Mouse (Mus musculus): ENCODE results near the gene Scaf4. TPM values are rescaled to one million over a fixed set of nuclear protein-coding genes. Genes with fewer than 3 reads are reported as not detected.

Scaf4 gene
- 20.1 and 22.0 TPM in 2 replicates for polyA plus RNA-seq (2014; fragmentation: Nextera tagmentation; extraction: Ambion mirVana)

DNA sequence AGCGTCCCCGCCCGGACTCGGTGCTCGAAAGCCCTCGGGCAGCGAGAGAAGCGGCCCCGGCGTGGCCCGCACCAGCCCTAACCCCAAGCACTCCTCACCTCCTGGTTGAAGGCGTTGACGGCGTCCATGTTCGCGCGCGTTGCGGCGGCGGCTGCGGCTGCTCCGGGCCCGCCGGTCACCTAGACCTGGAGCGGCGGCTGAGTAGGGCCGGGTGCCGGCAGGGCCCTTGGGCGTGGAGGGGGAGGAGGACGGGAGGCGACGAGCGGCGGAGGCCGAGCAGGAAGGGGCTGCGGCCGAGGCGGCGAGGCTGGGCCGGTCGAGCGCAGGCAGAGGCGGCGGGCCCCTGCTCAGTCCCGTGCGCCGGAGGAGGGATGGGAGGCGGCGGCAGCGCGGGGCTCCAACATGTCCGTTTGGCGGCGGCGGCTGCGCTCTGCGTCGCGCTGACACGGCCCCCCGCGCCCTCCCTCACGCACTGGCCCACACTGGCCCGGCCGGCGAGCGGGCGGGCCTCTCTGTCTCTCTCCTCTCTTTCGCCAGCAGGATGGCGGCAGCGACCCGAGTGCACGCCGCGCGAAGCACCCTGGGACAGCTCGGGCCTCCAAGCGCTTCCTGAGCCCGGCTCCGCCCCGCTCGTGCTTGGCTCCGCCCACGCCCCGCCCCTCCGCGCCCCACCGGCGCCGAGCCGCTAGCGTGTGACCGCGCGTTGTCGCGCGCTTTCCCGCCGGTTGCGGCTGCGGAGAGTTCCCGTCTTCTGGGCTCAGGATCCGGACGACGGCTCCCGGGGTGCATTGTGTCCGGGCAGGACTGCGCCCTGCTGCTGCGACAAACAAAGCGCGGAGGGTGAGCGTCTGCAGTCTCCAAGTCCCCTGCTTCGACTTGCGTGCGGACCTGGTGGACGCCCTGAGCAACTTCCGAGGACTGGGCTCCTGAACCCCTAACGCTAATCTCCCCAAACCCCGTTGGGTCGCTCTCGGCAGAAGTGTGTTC, at the start of gene Scaf4:
Scaf4 (minus strand) TSS at position 599 of the 987 bp plus-strand sequence.
- WGBS (ENCODE audit: insufficient replicate concordance), result under 1% methylated on average over 99 of the region's 123 CpGs
- Histone ChIP-seq H3K9ac (ENCODE audit: low read depth, low read length) (peak within 1 kb of the TSS; percentile 99), H3K4me2 (peak within 1 kb of the TSS; percentile 90), H3K27me3 (ENCODE audit: control insufficient read depth, insufficient read depth, low read length) (no peaks in the 10 kb centered on the region), H3K9me3 (replicated peaks; ENCODE audit: control insufficient read depth, low read length) (no peaks in the 10 kb centered on the region), H3K36me3 (ENCODE audit: control insufficient read depth, insufficient read depth, low read length) (no peaks in the 10 kb centered on the region), H3K4me1 (ENCODE audit: control insufficient read depth, insufficient read depth, low read length) (peaks cover 33% of the 10 kb centered on the region), H3K4me3 (ENCODE audit: low read depth, low read length) (peak within 1 kb of the TSS; percentile 99), H3K27ac (ENCODE audit: low read depth, low read length) (peak within 1 kb of the TSS; percentile 98)
- peak; percentile 96 for ATAC-seq (replicated peaks; ENCODE audit: insufficient number of reproducible peaks, low FRiP score, low TSS enrichment)

GRCm38 (mm10) chr16:90332553-90332952, 48.2 kb upstream of the Scaf4 start:
- Histone ChIP-seq H3K4me2 (no peak overlapping the region), H3K4me1 (ENCODE audit: control insufficient read depth, insufficient read depth, low read length) (0 out of 2 replicates have a peak, but pooled peaks cover 5% of the 10 kb centered on the region), H3K36me3 (ENCODE audit: control insufficient read depth, insufficient read depth, low read length) (no peaks in the 10 kb centered on the region), H3K4me3 (ENCODE audit: low read depth, low read length) (no peak overlapping the region), H3K9me3 (replicated peaks; ENCODE audit: control insufficient read depth, low read length) (no peaks in the 10 kb centered on the region), H3K27me3 (ENCODE audit: control insufficient read depth, insufficient read depth, low read length) (no peaks in the 10 kb centered on the region), H3K9ac (ENCODE audit: low read depth, low read length) (no peak overlapping the region), H3K27ac (ENCODE audit: low read depth, low read length) (no peak overlapping the region)
- no peak for ATAC-seq (replicated peaks; ENCODE audit: insufficient number of reproducible peaks, low FRiP score, low TSS enrichment)
- WGBS (ENCODE audit: insufficient replicate concordance), result 49% methylated on average over 6 of the region's 6 CpGs

DNA sequence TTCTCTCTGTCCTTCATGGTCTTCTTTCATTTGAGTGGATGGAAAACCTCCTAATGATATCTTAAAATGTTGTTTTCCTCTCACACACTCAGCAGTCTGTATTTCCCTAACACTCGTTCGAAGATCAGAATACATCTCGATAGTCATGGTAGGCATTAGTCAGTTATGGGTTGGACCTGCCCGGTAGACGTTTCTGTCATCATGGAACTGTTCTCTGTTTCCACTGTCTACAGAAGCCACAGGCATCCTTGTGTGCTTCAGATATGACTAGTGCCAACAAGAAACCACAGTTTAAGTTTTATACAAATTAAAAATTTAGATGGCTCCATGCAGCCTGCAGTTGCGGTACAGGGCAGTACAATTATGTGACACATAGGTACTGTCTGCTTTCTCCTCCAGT, 46.7 kb upstream of the Scaf4 start:
- no peaks in the 10 kb centered on the region for H3K27me3 ChIP-seq (ENCODE audit: control insufficient read depth, insufficient read depth, low read length)
- H3K9ac ChIP-seq (ENCODE audit: low read depth, low read length), result no peak overlapping the region
- H3K4me1 ChIP-seq (ENCODE audit: control insufficient read depth, insufficient read depth, low read length), result 0 out of 2 replicates have a peak, but pooled peaks cover 5% of the 10 kb centered on the region
- H3K9me3 ChIP-seq (replicated peaks; ENCODE audit: control insufficient read depth, low read length), result no peaks in the 10 kb centered on the region
- H3K27ac ChIP-seq (ENCODE audit: low read depth, low read length), result no peak overlapping the region
- ATAC-seq (replicated peaks; ENCODE audit: insufficient number of reproducible peaks, low FRiP score, low TSS enrichment), result no peak
- H3K4me2 ChIP-seq, result no peak overlapping the region
- no peak overlapping the region for H3K4me3 ChIP-seq (ENCODE audit: low read depth, low read length)
- 92% methylated on average over 6 of the region's 6 CpGs for WGBS (ENCODE audit: insufficient replicate concordance)
- no peaks in the 10 kb centered on the region for H3K36me3 ChIP-seq (ENCODE audit: control insufficient read depth, insufficient read depth, low read length)

GRCm38 (mm10) chr16:90329511-90329910, 45.2 kb upstream of the Scaf4 start:
- Histone ChIP-seq H3K9ac (ENCODE audit: low read depth, low read length) (no peak overlapping the region), H3K36me3 (ENCODE audit: control insufficient read depth, insufficient read depth, low read length) (no peaks in the 10 kb centered on the region), H3K4me1 (ENCODE audit: control insufficient read depth, insufficient read depth, low read length) (0 out of 2 replicates have a peak, but pooled peaks cover 5% of the 10 kb centered on the region), H3K4me3 (ENCODE audit: low read depth, low read length) (no peak overlapping the region), H3K9me3 (replicated peaks; ENCODE audit: control insufficient read depth, low read length) (no peaks in the 10 kb centered on the region), H3K4me2 (no peak overlapping the region), H3K27me3 (ENCODE audit: control insufficient read depth, insufficient read depth, low read length) (no peaks in the 10 kb centered on the region), H3K27ac (ENCODE audit: low read depth, low read length) (no peak overlapping the region)
- ATAC-seq (replicated peaks; ENCODE audit: insufficient number of reproducible peaks, low FRiP score, low TSS enrichment), result no peak
- WGBS (ENCODE audit: insufficient replicate concordance), result 76% methylated on average over 8 of the region's 8 CpGs

- Histone ChIP-seq H3K9ac (ENCODE audit: low read depth, low read length) (no peak overlapping the region), H3K36me3 (ENCODE audit: control insufficient read depth, insufficient read depth, low read length) (no peaks in the 10 kb centered on the region), H3K9me3 (replicated peaks; ENCODE audit: control insufficient read depth, low read length) (no peaks in the 10 kb centered on the region), H3K4me1 (ENCODE audit: control insufficient read depth, insufficient read depth, low read length) (no peaks in the 10 kb centered on the region), H3K27ac (ENCODE audit: low read depth, low read length) (no peak overlapping the region), H3K4me3 (ENCODE audit: low read depth, low read length) (no peak overlapping the region), H3K4me2 (no peak overlapping the region), H3K27me3 (ENCODE audit: control insufficient read depth, insufficient read depth, low read length) (no peaks in the 10 kb centered on the region)
- ATAC-seq (replicated peaks; ENCODE audit: insufficient number of reproducible peaks, low FRiP score, low TSS enrichment), result no peak
- 30% methylated on average over 8 of the region's 8 CpGs for WGBS (ENCODE audit: insufficient replicate concordance)
Measured at GRCm38 (mm10) chr16:90322850-90323528, 38.7 kb upstream of the Scaf4 start.

GRCm38 (mm10) chr16:90319321-90319720, 35.0 kb upstream of the Scaf4 start:
- H3K4me2 ChIP-seq, result no peak overlapping the region
- no peaks in the 10 kb centered on the region for H3K4me1 ChIP-seq (ENCODE audit: control insufficient read depth, insufficient read depth, low read length)
- WGBS (ENCODE audit: insufficient replicate concordance), result 74% methylated on average over 7 of the region's 7 CpGs
- H3K4me3 ChIP-seq (ENCODE audit: low read depth, low read length), result no peak overlapping the region
- H3K36me3 ChIP-seq (ENCODE audit: control insufficient read depth, insufficient read depth, low read length), result no peaks in the 10 kb centered on the region
- ATAC-seq (replicated peaks; ENCODE audit: insufficient number of reproducible peaks, low FRiP score, low TSS enrichment), result no peak
- no peaks in the 10 kb centered on the region for H3K27me3 ChIP-seq (ENCODE audit: control insufficient read depth, insufficient read depth, low read length)
- no peaks in the 10 kb centered on the region for H3K9me3 ChIP-seq (replicated peaks; ENCODE audit: control insufficient read depth, low read length)
- no peak overlapping the region for H3K27ac ChIP-seq (ENCODE audit: low read depth, low read length)
- no peak overlapping the region for H3K9ac ChIP-seq (ENCODE audit: low read depth, low read length)

- ATAC-seq (replicated peaks; ENCODE audit: insufficient number of reproducible peaks, low FRiP score, low TSS enrichment), result no peak
- H3K36me3 ChIP-seq (ENCODE audit: control insufficient read depth, insufficient read depth, low read length), result no peaks in the 10 kb centered on the region
- H3K27ac ChIP-seq (ENCODE audit: low read depth, low read length), result no peak overlapping the region
- no peaks in the 10 kb centered on the region for H3K27me3 ChIP-seq (ENCODE audit: control insufficient read depth, insufficient read depth, low read length)
- H3K4me2 ChIP-seq, result no peak overlapping the region
- H3K4me1 ChIP-seq (ENCODE audit: control insufficient read depth, insufficient read depth, low read length), result no peaks in the 10 kb centered on the region
- H3K9me3 ChIP-seq (replicated peaks; ENCODE audit: control insufficient read depth, low read length), result no peaks in the 10 kb centered on the region
- no peak overlapping the region for H3K9ac ChIP-seq (ENCODE audit: low read depth, low read length)
- WGBS (ENCODE audit: insufficient replicate concordance), result 77% methylated on average over 12 of the region's 12 CpGs
- no peak overlapping the region for H3K4me3 ChIP-seq (ENCODE audit: low read depth, low read length)
Measured at GRCm38 (mm10) chr16:90318372-90318926, 34.1 kb upstream of the Scaf4 start.

DNA sequence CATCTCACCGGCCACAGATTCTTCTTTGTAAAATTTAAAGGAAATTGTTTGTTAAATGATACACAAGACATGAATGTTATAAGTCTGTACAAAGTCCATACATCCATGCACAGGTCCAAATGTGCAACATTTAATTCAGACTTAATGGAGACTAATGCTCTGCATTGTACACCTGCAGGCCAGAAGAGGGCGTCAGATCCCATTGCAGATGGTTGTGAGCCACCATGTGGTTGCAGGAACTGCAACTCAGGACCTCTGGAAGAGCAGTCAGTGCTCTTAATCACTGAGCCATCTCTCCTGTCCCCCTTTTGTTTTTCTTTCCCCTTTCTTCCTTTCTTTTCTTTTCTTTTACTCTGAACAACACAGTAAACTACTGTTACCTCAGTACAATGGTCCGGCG, 33.5 kb upstream of the Scaf4 start:
- H3K4me2 ChIP-seq, result no peak overlapping the region
- no peaks in the 10 kb centered on the region for H3K9me3 ChIP-seq (replicated peaks; ENCODE audit: control insufficient read depth, low read length)
- H3K4me1 ChIP-seq (ENCODE audit: control insufficient read depth, insufficient read depth, low read length), result no peaks in the 10 kb centered on the region
- H3K27ac ChIP-seq (ENCODE audit: low read depth, low read length), result no peak overlapping the region
- WGBS (ENCODE audit: insufficient replicate concordance), result 74% methylated on average over 4 of the region's 4 CpGs
- no peak overlapping the region for H3K4me3 ChIP-seq (ENCODE audit: low read depth, low read length)
- no peaks in the 10 kb centered on the region for H3K27me3 ChIP-seq (ENCODE audit: control insufficient read depth, insufficient read depth, low read length)
- H3K36me3 ChIP-seq (ENCODE audit: control insufficient read depth, insufficient read depth, low read length), result no peaks in the 10 kb centered on the region
- no peak overlapping the region for H3K9ac ChIP-seq (ENCODE audit: low read depth, low read length)
- ATAC-seq (replicated peaks; ENCODE audit: insufficient number of reproducible peaks, low FRiP score, low TSS enrichment), result no peak

All from heart, embryonic 11.5 days (tissue).